Mouse (Mus musculus): ENCODE data around the gene Pld1. TPM values are rescaled to one million over a fixed set of nuclear protein-coding genes. Genes with fewer than 3 reads are reported as not detected.

Gene Pld1
- polyA plus RNA-seq, 1 experiment from 2014 or later, result 8.1 TPM

DNA sequence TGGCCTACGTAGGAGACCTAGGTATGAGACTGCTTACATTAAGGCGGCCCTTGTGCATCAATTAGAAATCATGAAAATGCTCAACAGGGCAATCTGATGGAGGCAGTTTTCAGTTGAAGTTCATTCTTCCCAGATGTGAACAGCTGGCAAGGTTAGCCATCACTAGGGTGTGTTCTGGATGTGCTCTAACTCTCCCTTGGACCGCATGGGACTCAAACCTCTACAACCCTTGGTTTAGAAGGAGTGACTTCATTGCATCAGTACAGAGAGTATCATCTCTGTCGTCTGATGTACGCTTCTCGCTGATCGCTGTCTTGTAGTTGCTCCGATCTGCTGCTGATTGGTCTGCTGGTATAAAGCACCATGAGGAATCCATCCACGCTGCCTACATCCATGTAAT is 157.0 kb downstream of the Pld1 start:
- Histone ChIP-seq H3K4me1 (replicated peaks) (peaks cover 31% of the 10 kb centered on the region), H3K27ac (ENCODE audit: poor library complexity, severe bottlenecking) (no peak overlapping the region), H3K9me3 (replicated peaks) (0 out of 2 replicates have a peak, but pooled peaks cover 3% of the 10 kb centered on the region), H3K4me3 (no peak overlapping the region), H3K36me3 (peaks cover 16% of the 10 kb centered on the region), H3K27me3 (replicated peaks) (no peaks in the 10 kb centered on the region), H3K9ac (no peak overlapping the region), H3K4me2 (no peak overlapping the region)
- ATAC-seq (ENCODE audit: insufficient number of reproducible peaks, low FRiP score), result no peak
- WGBS, result 90% methylated on average over 9 of the region's 9 CpGs

DNA sequence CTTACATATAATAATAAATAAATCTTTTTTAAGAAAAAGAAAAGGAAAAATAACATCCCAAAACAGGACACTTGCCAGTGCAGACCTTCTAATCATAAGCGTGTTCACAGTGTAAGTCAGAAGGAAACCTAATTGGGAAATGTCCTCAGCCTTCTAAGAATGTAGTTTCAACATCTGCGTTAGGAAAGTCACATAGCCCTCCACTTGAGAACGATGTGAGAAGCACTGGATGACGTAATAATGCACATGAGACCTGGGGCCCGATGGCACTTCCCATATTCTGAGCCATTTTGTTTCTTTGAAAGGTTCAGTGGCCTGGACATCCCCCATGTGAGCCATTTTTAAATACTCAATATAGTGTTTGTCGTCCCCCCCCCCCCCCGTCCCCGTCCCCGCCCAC is 160.7 kb downstream of the Pld1 start:
- no peak for ATAC-seq (ENCODE audit: insufficient number of reproducible peaks, low FRiP score)
- 0 out of 2 replicates have a peak, but pooled peaks cover 3% of the 10 kb centered on the region for H3K9me3 ChIP-seq (replicated peaks)
- no peak overlapping the region for H3K27ac ChIP-seq (ENCODE audit: poor library complexity, severe bottlenecking)
- no peaks in the 10 kb centered on the region for H3K27me3 ChIP-seq (replicated peaks)
- 85% methylated on average over 9 of the region's 9 CpGs for WGBS
- H3K9ac ChIP-seq, result no peak overlapping the region
- peaks cover 16% of the 10 kb centered on the region for H3K36me3 ChIP-seq
- no peak overlapping the region for H3K4me3 ChIP-seq
- H3K4me2 ChIP-seq, result no peak overlapping the region
- H3K4me1 ChIP-seq (replicated peaks), result 0 out of 2 replicates have a peak, but pooled peaks cover 5% of the 10 kb centered on the region

GRCm38 (mm10) chr3:28104992-28105391 is 166.5 kb downstream of the Pld1 start:
- no peak for ATAC-seq (ENCODE audit: insufficient number of reproducible peaks, low FRiP score)
- no peaks in the 10 kb centered on the region for H3K36me3 ChIP-seq
- no peaks in the 10 kb centered on the region for H3K27me3 ChIP-seq (replicated peaks)
- H3K4me2 ChIP-seq, result no peak overlapping the region
- H3K27ac ChIP-seq (ENCODE audit: poor library complexity, severe bottlenecking), result no peak overlapping the region
- H3K9me3 ChIP-seq (replicated peaks), result no peaks in the 10 kb centered on the region
- H3K9ac ChIP-seq, result no peak overlapping the region
- H3K4me1 ChIP-seq (replicated peaks), result peaks cover 9% of the 10 kb centered on the region; the same call in 1 of the 2 replicates
- no peak overlapping the region for H3K4me3 ChIP-seq
- WGBS, result 47% methylated on average over 1 of the region's 1 CpGs

GRCm38 (mm10) chr3:28107446-28108004 is 169.0 kb downstream of the Pld1 start:
- ATAC-seq (ENCODE audit: insufficient number of reproducible peaks, low FRiP score), result no peak
- Histone ChIP-seq H3K9ac (no peak overlapping the region), H3K9me3 (replicated peaks) (no peaks in the 10 kb centered on the region), H3K4me3 (no peak overlapping the region), H3K4me1 (replicated peaks) (peaks cover 21% of the 10 kb centered on the region), H3K27me3 (replicated peaks) (no peaks in the 10 kb centered on the region), H3K4me2 (no peak overlapping the region), H3K36me3 (no peaks in the 10 kb centered on the region), H3K27ac (ENCODE audit: poor library complexity, severe bottlenecking) (no peak overlapping the region)
- WGBS, result 29% methylated on average over 6 of the region's 6 CpGs

DNA sequence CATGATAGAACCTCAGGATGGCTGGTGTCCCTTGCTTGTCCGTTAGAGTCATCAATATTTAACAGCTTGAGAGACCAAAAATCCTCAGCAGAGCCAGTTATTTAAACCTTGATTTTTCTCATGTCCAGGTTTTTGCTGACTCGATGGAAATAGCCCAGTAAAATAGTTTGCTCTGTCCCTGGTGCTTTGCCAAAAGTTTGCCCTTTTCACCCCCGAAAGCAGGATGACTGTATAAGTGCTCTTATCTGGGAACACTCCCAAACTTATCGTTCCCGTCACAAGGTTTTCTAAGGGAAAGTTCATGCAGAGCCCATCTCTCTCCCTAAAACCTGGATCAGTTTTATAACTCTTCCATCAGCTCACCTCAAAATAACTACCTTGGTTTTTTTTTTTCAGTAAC is 173.0 kb downstream of the Pld1 start:
- Histone ChIP-seq H3K4me2 (no peak overlapping the region), H3K27ac (ENCODE audit: poor library complexity, severe bottlenecking) (no peak overlapping the region; the same call in 1 of the 2 replicates), H3K27me3 (replicated peaks) (no peaks in the 10 kb centered on the region), H3K4me1 (replicated peaks) (peaks cover 29% of the 10 kb centered on the region), H3K9ac (no peak overlapping the region), H3K9me3 (replicated peaks) (no peaks in the 10 kb centered on the region), H3K36me3 (peaks cover 6% of the 10 kb centered on the region; the same call in 1 of the 2 replicates), H3K4me3 (no peak overlapping the region)
- WGBS, result 15% methylated on average over 5 of the region's 5 CpGs
- no peak for ATAC-seq (ENCODE audit: insufficient number of reproducible peaks, low FRiP score)

DNA sequence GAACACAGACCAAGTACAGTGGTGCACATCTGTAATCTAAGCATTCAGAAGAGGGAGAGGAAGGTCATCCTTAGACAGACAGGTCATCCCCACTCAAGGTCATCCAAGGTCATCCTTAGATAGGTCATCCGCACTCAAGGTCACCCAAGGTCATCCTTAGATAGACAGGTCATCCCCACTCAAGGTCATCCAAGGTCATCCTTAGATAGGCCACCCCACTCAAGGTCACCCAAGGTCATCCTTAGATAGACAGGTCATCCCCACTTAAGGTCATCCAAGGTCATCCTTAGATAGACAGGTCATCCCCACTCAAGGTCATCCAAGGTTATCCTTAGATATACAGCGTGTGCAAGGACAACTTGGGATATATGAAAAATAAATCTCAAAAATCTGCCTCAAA is 175.4 kb downstream of the Pld1 start:
- no peak overlapping the region for H3K4me2 ChIP-seq
- WGBS, result 83% methylated on average over 2 of the region's 2 CpGs
- H3K27me3 ChIP-seq (replicated peaks), result no peaks in the 10 kb centered on the region
- no peak for ATAC-seq (ENCODE audit: insufficient number of reproducible peaks, low FRiP score)
- peaks cover 25% of the 10 kb centered on the region for H3K4me1 ChIP-seq (replicated peaks)
- H3K36me3 ChIP-seq, result peaks cover 15% of the 10 kb centered on the region
- no peak overlapping the region for H3K27ac ChIP-seq (ENCODE audit: poor library complexity, severe bottlenecking)
- H3K4me3 ChIP-seq, result no peak overlapping the region
- H3K9ac ChIP-seq, result no peak overlapping the region
- H3K9me3 ChIP-seq (replicated peaks), result peaks cover 5% of the 10 kb centered on the region; the same call in 1 of the 2 replicates

DNA sequence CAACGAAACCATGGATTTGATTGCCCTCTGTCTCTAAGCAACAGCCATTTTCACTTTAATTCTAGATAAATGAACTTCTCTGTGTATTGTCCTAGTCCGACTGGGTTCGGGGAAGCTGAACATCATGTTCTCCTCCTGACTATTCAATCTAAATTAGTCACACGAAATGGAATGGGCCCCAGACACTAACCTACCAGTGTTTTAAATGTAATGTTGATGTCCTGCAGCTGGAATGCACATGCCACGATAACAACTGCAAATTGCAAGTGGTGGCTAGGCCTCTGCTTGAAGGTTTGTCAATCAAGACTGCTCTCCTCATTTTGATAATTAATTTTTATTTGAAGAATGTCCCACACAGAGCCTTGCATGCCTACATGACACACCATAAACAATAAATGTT is 203.2 kb downstream of the Pld1 start:
- Histone ChIP-seq H3K27me3 (replicated peaks) (no peaks in the 10 kb centered on the region), H3K4me2 (no peak overlapping the region), H3K4me3 (no peak overlapping the region), H3K9ac (no peak overlapping the region), H3K9me3 (replicated peaks) (no peaks in the 10 kb centered on the region), H3K4me1 (replicated peaks) (no peaks in the 10 kb centered on the region), H3K27ac (ENCODE audit: poor library complexity, severe bottlenecking) (no peak overlapping the region), H3K36me3 (0 out of 2 replicates have a peak, but pooled peaks cover 3% of the 10 kb centered on the region)
- WGBS, result 75% methylated on average over 5 of the region's 5 CpGs
- no peak for ATAC-seq (ENCODE audit: insufficient number of reproducible peaks, low FRiP score)

DNA sequence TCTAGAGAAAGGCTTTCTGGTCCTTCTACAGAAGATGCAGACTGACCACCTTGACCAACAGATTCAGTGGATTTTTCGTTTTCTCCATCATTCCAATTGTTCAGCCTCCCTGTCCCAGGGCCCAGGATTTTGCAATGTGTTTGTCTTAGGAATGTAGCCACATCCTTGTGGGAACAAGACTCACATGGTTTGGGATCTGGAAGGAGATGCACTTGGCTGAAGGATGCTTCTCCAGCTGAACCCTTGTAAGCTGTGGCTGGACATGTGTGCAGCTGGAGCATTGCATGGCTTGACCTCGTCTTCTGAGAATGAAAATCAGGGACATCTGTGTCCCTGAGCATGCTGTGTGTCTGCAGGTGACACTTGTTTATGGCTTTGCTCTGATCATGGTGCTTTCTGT is 203.6 kb downstream of the Pld1 start:
- Histone ChIP-seq H3K9ac (no peak overlapping the region), H3K4me2 (no peak overlapping the region), H3K27ac (ENCODE audit: poor library complexity, severe bottlenecking) (no peak overlapping the region), H3K9me3 (replicated peaks) (no peaks in the 10 kb centered on the region), H3K27me3 (replicated peaks) (no peaks in the 10 kb centered on the region), H3K4me1 (replicated peaks) (no peaks in the 10 kb centered on the region), H3K4me3 (no peak overlapping the region), H3K36me3 (0 out of 2 replicates have a peak, but pooled peaks cover 3% of the 10 kb centered on the region)
- ATAC-seq (ENCODE audit: insufficient number of reproducible peaks, low FRiP score), result no peak
- WGBS, result 68% methylated on average over 2 of the region's 2 CpGs

DNA sequence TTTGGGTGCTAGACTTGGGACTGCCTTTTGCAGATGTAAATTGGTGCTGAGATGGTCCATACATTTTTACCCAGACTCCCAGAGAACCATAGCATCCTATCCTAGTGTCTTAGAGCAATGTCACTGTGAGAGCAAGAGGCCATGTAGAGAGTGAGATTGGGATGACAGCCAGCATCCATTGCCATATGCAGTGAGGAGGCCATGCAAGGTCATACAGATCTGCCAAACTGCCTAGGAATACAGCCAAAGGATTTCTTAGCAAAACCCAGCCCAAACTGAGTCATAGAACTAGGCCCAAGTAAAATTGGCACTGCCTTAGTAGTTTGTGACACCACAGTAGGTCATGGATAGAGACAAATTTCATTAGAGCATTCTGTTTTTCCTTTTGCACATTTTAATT is 206.2 kb downstream of the Pld1 start:
- Histone ChIP-seq H3K27me3 (replicated peaks) (no peaks in the 10 kb centered on the region), H3K36me3 (no peaks in the 10 kb centered on the region), H3K4me3 (no peak overlapping the region), H3K27ac (ENCODE audit: poor library complexity, severe bottlenecking) (no peak overlapping the region), H3K9me3 (replicated peaks) (no peaks in the 10 kb centered on the region), H3K4me1 (replicated peaks) (no peaks in the 10 kb centered on the region), H3K9ac (no peak overlapping the region), H3K4me2 (no peak overlapping the region)
- no peak for ATAC-seq (ENCODE audit: insufficient number of reproducible peaks, low FRiP score)

DNA sequence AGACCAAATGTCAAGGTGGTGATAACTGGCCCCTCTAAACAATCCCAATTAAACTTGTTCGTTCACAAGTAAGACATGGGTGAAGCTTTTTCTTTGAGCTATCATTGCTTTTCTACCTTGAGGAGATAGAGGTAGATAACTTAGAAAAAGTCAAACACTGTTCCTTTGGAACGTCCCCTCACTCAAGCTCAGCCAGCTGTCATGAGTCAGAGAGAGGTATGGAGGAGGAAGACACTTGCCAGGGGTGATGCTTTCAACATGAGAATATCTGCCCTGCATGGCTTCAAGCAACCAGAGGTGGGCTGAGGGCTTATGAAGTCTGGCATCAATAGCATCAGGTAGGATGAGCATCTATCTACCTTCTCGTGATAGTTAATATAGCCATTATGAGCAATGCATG is 207.0 kb downstream of the Pld1 start:
- H3K4me1 ChIP-seq (replicated peaks), result no peaks in the 10 kb centered on the region
- H3K9me3 ChIP-seq (replicated peaks), result no peaks in the 10 kb centered on the region
- H3K27me3 ChIP-seq (replicated peaks), result no peaks in the 10 kb centered on the region
- 78% methylated on average over 3 of the region's 3 CpGs for WGBS
- no peaks in the 10 kb centered on the region for H3K36me3 ChIP-seq
- H3K4me3 ChIP-seq, result no peak overlapping the region
- no peak overlapping the region for H3K27ac ChIP-seq (ENCODE audit: poor library complexity, severe bottlenecking)
- no peak overlapping the region for H3K9ac ChIP-seq
- no peak overlapping the region for H3K4me2 ChIP-seq
- ATAC-seq (ENCODE audit: insufficient number of reproducible peaks, low FRiP score), result no peak

DNA sequence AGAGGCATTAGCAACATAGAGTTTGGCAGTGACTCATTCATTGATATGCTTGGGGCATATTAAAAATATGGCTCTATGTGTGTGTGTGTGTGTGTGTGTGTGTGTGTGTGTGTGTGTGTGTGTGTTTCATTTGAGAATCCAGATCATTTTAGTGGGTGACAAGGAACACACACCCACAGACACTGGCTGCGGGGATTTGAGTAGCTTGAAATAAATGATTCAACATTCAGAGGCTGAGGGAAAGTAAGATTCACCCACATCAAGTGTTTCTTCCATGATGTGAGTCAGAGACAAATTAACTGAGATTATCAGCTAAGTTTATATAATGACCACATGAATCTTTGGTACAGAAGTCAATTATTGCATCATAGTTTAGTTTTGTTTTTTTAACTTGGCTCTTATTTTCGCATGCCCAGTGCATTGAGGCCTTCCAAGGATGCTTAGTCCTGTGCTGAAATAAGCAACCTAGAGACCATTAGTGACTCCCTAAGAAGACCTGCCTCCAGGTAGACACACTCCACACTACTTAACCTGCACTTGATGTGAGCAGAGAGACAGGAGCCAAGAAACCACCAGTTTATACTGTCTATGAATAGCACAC is 211.3 kb downstream of the Pld1 start:
- ATAC-seq (ENCODE audit: insufficient number of reproducible peaks, low FRiP score), result no peak

DNA sequence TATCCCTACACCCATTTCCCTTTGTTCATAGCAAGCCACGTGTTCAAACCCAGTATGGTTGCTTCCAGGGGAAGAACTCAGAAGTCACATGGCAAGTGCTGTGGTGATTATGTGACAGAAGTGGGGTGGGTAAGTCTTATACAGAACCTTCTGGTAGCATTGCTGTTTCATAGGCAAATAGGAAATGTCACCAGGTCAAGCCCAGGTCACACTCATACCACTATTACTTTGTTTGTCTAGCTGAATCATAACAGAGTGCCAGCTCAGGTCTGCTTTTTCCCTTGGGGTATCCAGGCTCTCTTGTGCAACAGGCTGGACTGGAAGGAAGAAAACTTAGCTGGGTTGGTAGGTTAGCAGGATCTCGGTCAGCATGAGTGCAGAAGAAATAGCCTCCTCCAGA is 219.5 kb downstream of the Pld1 start:
- WGBS, result 75% methylated on average over 2 of the region's 2 CpGs
- H3K27me3 ChIP-seq (replicated peaks), result 0 out of 2 replicates have a peak, but pooled peaks cover 2% of the 10 kb centered on the region
- no peaks in the 10 kb centered on the region for H3K36me3 ChIP-seq
- no peaks in the 10 kb centered on the region for H3K4me1 ChIP-seq (replicated peaks)
- H3K9ac ChIP-seq, result no peak overlapping the region
- H3K4me3 ChIP-seq, result no peak overlapping the region
- H3K4me2 ChIP-seq, result no peak overlapping the region
- no peaks in the 10 kb centered on the region for H3K9me3 ChIP-seq (replicated peaks)
- no peak for ATAC-seq (ENCODE audit: insufficient number of reproducible peaks, low FRiP score)
- no peak overlapping the region for H3K27ac ChIP-seq (ENCODE audit: poor library complexity, severe bottlenecking)

More for the DNA sequence above, 211.3 kb downstream of the Pld1 start:
- H3K9me3 ChIP-seq (replicated peaks), result peaks cover 7% of the 10 kb centered on the region
- no peak overlapping the region for H3K9ac ChIP-seq
- no peak overlapping the region for H3K4me3 ChIP-seq
- no peak overlapping the region for H3K4me2 ChIP-seq
- no peaks in the 10 kb centered on the region for H3K27me3 ChIP-seq (replicated peaks)
- H3K27ac ChIP-seq (ENCODE audit: poor library complexity, severe bottlenecking), result no peak overlapping the region
- H3K36me3 ChIP-seq, result 0 out of 2 replicates have a peak, but pooled peaks cover 3% of the 10 kb centered on the region
- WGBS, result 85% methylated on average over 2 of the region's 2 CpGs
- H3K4me1 ChIP-seq (replicated peaks), result no peaks in the 10 kb centered on the region
